Mouse (Mus musculus): ENCODE results near the gene Tmbim4. TPM values are rescaled to one million over a fixed set of nuclear protein-coding genes. Genes with fewer than 3 reads are reported as not detected.

The Tmbim4 gene
- polyA plus RNA-seq (2012; ENCODE audit: low replicate concordance): 84.7 and 92.6 TPM in 2 replicates

GRCm38 (mm10) chr10:120201131-120201921 is at the start of gene Tmbim4:
TSS of gene Tmbim4 (plus strand) at chr10:120201590.

GRCm38 (mm10) chr10:120201961-120202402 is 592 bp downstream of the Tmbim4 start, which contains the start of gene Irak3:
TSS of gene Irak3 (minus strand) at chr10:120202130.

GRCm38 (mm10) chr10:120226871-120227661 is 25.7 kb downstream of the Tmbim4 start, which contains the start of gene Llph:
TSS of gene Llph (plus strand) at chr10:120227070.

Other genes starting within 250 kb of the Tmbim4 start
- 5.0 and 14.5 TPM in 2 replicates for gene Helb, start 88.6 kb upstream of the Tmbim4 start, polyA plus RNA-seq (2012; ENCODE audit: low replicate concordance)
- 7.6 and 10.4 TPM in 2 replicates for gene Irak3, start 540 bp downstream of the Tmbim4 start, polyA plus RNA-seq (2012; ENCODE audit: low replicate concordance)
- 5.7 and 42.3 TPM in 2 replicates for gene Llph, start 25.5 kb downstream of the Tmbim4 start, polyA plus RNA-seq (2012; ENCODE audit: low replicate concordance)